Mouse (Mus musculus) CH12.LX (cell line): ENCODE measurements around the gene Atp8b5. TPM values are rescaled to one million over a fixed set of nuclear protein-coding genes. Genes with fewer than 3 reads are reported as not detected.

Source experiments
- DNase-seq: peaks from one replicate; pipeline ENCODE4 v3.0.0-alpha.2; 2013; ENCODE audit errors: extremely low read depth
- H3K27ac ChIP-seq: 2 replicates; pipeline ENCODE4 v1.5.1; 2012; ENCODE audit warnings: low read depth, mild to moderate bottlenecking, control low read depth, moderate library complexity; ENCODE audit not compliant: insufficient read depth
- H3K27me3 ChIP-seq: replicated peaks from 2 replicates; pipeline ENCODE3; 2012; ENCODE audit warnings: inconsistent platforms
- H3K36me3 ChIP-seq, 2 experiments: replicated peaks in 1 of 2; 2 replicates each; pipeline versions ENCODE3 to v1.6.1; 2012; ENCODE audit warnings: inconsistent platforms in 1 of 2, low read length in 1 of 2, mild to moderate bottlenecking in 1 of 2, mixed read lengths in 1 of 2, moderate library complexity in 1 of 2; ENCODE audit not compliant: control insufficient read depth in 1 of 2, insufficient read depth in 1 of 2
- H3K4me1 ChIP-seq, 2 experiments: 2 replicates each; pipeline ENCODE4 v1.6.1; 2012; ENCODE audit warnings: inconsistent platforms in 1 of 2, moderate library complexity in 1 of 2; ENCODE audit not compliant: insufficient read depth in 2 of 2, control insufficient read depth in 1 of 2
- H3K4me2 ChIP-seq: 2 replicates; pipeline ENCODE4 v1.6.1; 2012; ENCODE audit warnings: low read depth, mild to moderate bottlenecking, control low read depth; ENCODE audit not compliant: poor library complexity, insufficient read depth, severe bottlenecking
- H3K4me3 ChIP-seq, 3 experiments: fragments of 150-350 bp in 1 of 3; sonication (generic) in 1 of 3; replicated peaks in 1 of 3; 2 replicates each; pipeline versions ENCODE3 to v1.5.1; 2011 to 2012; ENCODE audit warnings: low read depth in 2 of 3, low read length in 2 of 3, mild to moderate bottlenecking in 2 of 3, moderate library complexity in 2 of 3, control low read depth in 1 of 3, improper control_type of control experiment in 1 of 3, inconsistent platforms in 1 of 3, mixed read lengths in 1 of 3; ENCODE audit not compliant: poor library complexity in 1 of 3
- H3K79me2 ChIP-seq: replicated peaks from 2 replicates; pipeline ENCODE4 v1.6.1; 2012; ENCODE audit warnings: mild to moderate bottlenecking, moderate library complexity; ENCODE audit not compliant: control insufficient read depth, poor library complexity, insufficient read depth, severe bottlenecking; ENCODE audit errors: extremely low read depth
- H3K9ac ChIP-seq: 2 replicates; pipeline ENCODE4 v1.6.1; 2012; ENCODE audit warnings: low read depth, mild to moderate bottlenecking, control low read depth, moderate library complexity; ENCODE audit not compliant: insufficient read depth
- H3K9me3 ChIP-seq: replicated peaks from 2 replicates; pipeline ENCODE3; 2012; ENCODE audit warnings: low read length, inconsistent platforms, mixed read lengths
- CTCF ChIP-seq, 2 experiments: IDR thresholded peaks in 1 of 2; conservative IDR thresholded peaks in 1 of 2; 2 replicates each; pipeline ENCODE4 v1.5.1; 2011 to 2012; ENCODE audit warnings: low read depth in 2 of 2, low read length in 2 of 2, improper control_type of control experiment in 1 of 2, inconsistent platforms in 1 of 2, mild to moderate bottlenecking in 1 of 2, moderate library complexity in 1 of 2
- EP300 ChIP-seq: IDR thresholded peaks from 2 replicates; pipeline ENCODE4 v1.6.1; 2011; ENCODE audit warnings: low read length, improper control_type of control experiment
- IRF4 ChIP-seq: IDR thresholded peaks from 2 replicates; pipeline ENCODE4 v1.6.1; 2014; ENCODE audit warnings: low read depth, mild to moderate bottlenecking, inconsistent platforms, low read length, improper control_type of control experiment
- KAT2A ChIP-seq: IDR thresholded peaks from 2 replicates; pipeline ENCODE4 v1.6.1; 2012; ENCODE audit warnings: low read length, improper control_type of control experiment, inconsistent platforms; ENCODE audit not compliant: insufficient replicate concordance
- MAFK ChIP-seq: IDR thresholded peaks from 2 replicates; pipeline ENCODE4 v1.6.1; 2011; ENCODE audit warnings: low read length, improper control_type of control experiment; ENCODE audit not compliant: insufficient replicate concordance
- MAZ ChIP-seq: IDR thresholded peaks from 2 replicates; pipeline ENCODE4 v1.6.1; 2012; ENCODE audit warnings: low read depth, mild to moderate bottlenecking, inconsistent platforms, low read length, improper control_type of control experiment, moderate library complexity
- MEF2A ChIP-seq: IDR thresholded peaks from 2 replicates; pipeline ENCODE4 v1.6.1; 2014; ENCODE audit warnings: low read depth, mild to moderate bottlenecking, inconsistent platforms, low read length, improper control_type of control experiment, borderline replicate concordance
- MXI1 ChIP-seq: IDR thresholded peaks from 2 replicates; pipeline ENCODE4 v1.6.1; 2011; ENCODE audit warnings: mild to moderate bottlenecking, low read depth, low read length, improper control_type of control experiment
- RAD21 ChIP-seq: IDR thresholded peaks from 2 replicates; pipeline ENCODE4 v1.6.1; 2011; ENCODE audit warnings: low read depth, mild to moderate bottlenecking, low read length, improper control_type of control experiment, moderate library complexity
- RCOR1 ChIP-seq: conservative IDR thresholded peaks from 2 replicates; pipeline ENCODE4 v1.6.1; 2012; ENCODE audit warnings: low read depth, mild to moderate bottlenecking, inconsistent platforms, low read length, improper control_type of control experiment
- SIN3A ChIP-seq: IDR thresholded peaks from 2 replicates; pipeline ENCODE4 v1.6.1; 2012; ENCODE audit warnings: low read length, improper control_type of control experiment, inconsistent platforms
- TBP ChIP-seq: conservative IDR thresholded peaks from 2 replicates; pipeline ENCODE4 v1.6.1; 2011; ENCODE audit warnings: low read depth, low read length, improper control_type of control experiment
- UBTF ChIP-seq: IDR thresholded peaks from 2 replicates; pipeline ENCODE4 v1.6.1; 2012; ENCODE audit warnings: low read depth, mild to moderate bottlenecking, inconsistent platforms, low read length, improper control_type of control experiment, moderate library complexity
- USF1 ChIP-seq: IDR thresholded peaks from 2 replicates; pipeline ENCODE4 v1.6.1; 2014; ENCODE audit warnings: low read depth, mild to moderate bottlenecking, inconsistent platforms, low read length, improper control_type of control experiment
- ZKSCAN1 ChIP-seq: IDR thresholded peaks from 2 replicates; pipeline ENCODE4 v1.6.1; 2012; ENCODE audit warnings: low read depth, inconsistent platforms, low read length, improper control_type of control experiment, borderline replicate concordance
- ZNF384 ChIP-seq: IDR thresholded peaks from 2 replicates; pipeline ENCODE4 v1.6.1; 2012; ENCODE audit warnings: low read depth, low read length, improper control_type of control experiment, inconsistent platforms
- dilution Hi-C: fragments of 300-500 bp; cut with MboI; formaldehyde crosslinking; loops from 2 replicates; pipeline ENCODE4 v1.14.3; 2020; ENCODE audit warnings: low sequenced_read_pairs; ENCODE audit not compliant: extremely low pct_unique_long_range_greater_than_20kb, extremely low pct_ligation_motif_present
- in situ Hi-C: fragments of 300-500 bp; cut with MboI; formaldehyde crosslinking; loops from 3 replicates; pipeline ENCODE4 v1.14.3; 2019; ENCODE audit warnings: low sequenced_read_pairs, low pct_ligation_motif_present, low pct_unique_long_range_greater_than_20kb, mixed read lengths
- polyA plus RNA-seq: library from polyadenylated mRNA; unstranded; fragments of >175 nt; gene quantifications from 2 replicates; pipeline ENCODE4 v1.2.1, GENCODE M21; 2012; ENCODE audit warnings: low read depth; ENCODE audit not compliant: insufficient read length
- total RNA-seq, 2 experiments: library from RNA; depleted of rRNA; stranded (reverse); fragments of 300-350 nt in 1 of 2; fragments of >200 nt in 1 of 2; gene quantifications; 2 replicates each; pipeline ENCODE4 v1.2.3; 2012 to 2014

The Atp8b5 gene
- total and polyA plus RNA-seq, 3 experiments = 0.13 to 1.3 (median 0.54) TPM

GRCm38 (mm10) chr4:43367787-43368186, 100.8 kb downstream of the Atp8b5 start:
- dilution Hi-C loops (no loop called here), in situ Hi-C loops (no loop called here)
- no peaks in the 10 kb centered on the region for H3K36me3 ChIP-seq
- H3K27ac ChIP-seq = no peak overlapping the region
- H3K4me2 ChIP-seq = no peak overlapping the region; the same call in 1 of the 2 replicates
- no peaks in the 10 kb centered on the region for H3K9me3 ChIP-seq
- no peak overlapping the region for H3K9ac ChIP-seq
- TF ChIP-seq MAZ (no peak), EP300 (no peak), RCOR1 (no peak), ZKSCAN1 (no peak), UBTF (no peak), USF1 (no peak), CTCF (conservative IDR thresholded peaks at IDR 0.05 in 1 of 2, IDR thresholded peaks at IDR 0.05 in 1 of 2; ENCODE audit: low read depth in 2 of 2, low read length in 2 of 2) (no peak), MXI1 (no peak), TBP (no peak), RAD21 (no peak), MEF2A (no peak), KAT2A (no peak), ZNF384 (no peak), SIN3A (no peak)
- no peak overlapping the region for H3K4me3 ChIP-seq
- peaks cover 0 to 3% of the 10 kb centered on the region in 2 experiments; a peak in 1 of 4 replicates for H3K4me1 ChIP-seq
- no peaks in the 10 kb centered on the region for H3K79me2 ChIP-seq
- H3K27me3 ChIP-seq = peaks cover 5% of the 10 kb centered on the region
- no peak for DNase-seq

GRCm38 (mm10) chr4:43371406-43371805, 104.4 kb downstream of the Atp8b5 start:
- Histone ChIP-seq H3K27me3 (peaks cover 6% of the 10 kb centered on the region), H3K4me1 (peaks cover 0 to 3% of the 10 kb centered on the region in 2 experiments; a peak in 1 of 4 replicates), H3K36me3 (no peaks in the 10 kb centered on the region)
- TF ChIP-seq MAFK = no peak
- TF ChIP-seq, all 38 proteins: peak for 0
- dilution Hi-C loops = no loop called here
- Histone ChIP-seq H3K9me3 (no peaks in the 10 kb centered on the region), H3K4me3 (no peak overlapping the region), H3K27ac (no peak overlapping the region), H3K4me2 (no peak overlapping the region), H3K79me2 (no peaks in the 10 kb centered on the region), H3K9ac (no peak overlapping the region)
- DNase-seq = no peak
- in situ Hi-C loops = no loop called here

GRCm38 (mm10) chr4:43372155-43372554, 105.2 kb downstream of the Atp8b5 start:
- TF ChIP-seq IRF4 = no peak
- TF ChIP-seq RAD21 = no peak; the same call in 1 of the 2 replicates
- 0 out of 4 replicates have a peak, but pooled peaks of 1 of the 2 experiments have one; percentile 6 for TF ChIP-seq CTCF (conservative IDR thresholded peaks at IDR 0.05 in 1 of 2, IDR thresholded peaks at IDR 0.05 in 1 of 2; ENCODE audit: low read depth in 2 of 2, low read length in 2 of 2)
- Histone ChIP-seq H3K4me3 (no peak overlapping the region), H3K79me2 (no peaks in the 10 kb centered on the region), H3K9me3 (no peaks in the 10 kb centered on the region), H3K27ac (no peak overlapping the region), H3K27me3 (peaks cover 4% of the 10 kb centered on the region), H3K36me3 (no peaks in the 10 kb centered on the region), H3K9ac (no peak overlapping the region), H3K4me1 (peaks cover 0 to 3% of the 10 kb centered on the region in 2 experiments; a peak in 1 of 4 replicates), H3K4me2 (no peak overlapping the region)
- dilution Hi-C loops (no loop called here), in situ Hi-C loops (no loop called here)
- DNase-seq = no peak
